ENCODE assay signal across 27 mouse cellular contexts in the genomic region with DNA sequence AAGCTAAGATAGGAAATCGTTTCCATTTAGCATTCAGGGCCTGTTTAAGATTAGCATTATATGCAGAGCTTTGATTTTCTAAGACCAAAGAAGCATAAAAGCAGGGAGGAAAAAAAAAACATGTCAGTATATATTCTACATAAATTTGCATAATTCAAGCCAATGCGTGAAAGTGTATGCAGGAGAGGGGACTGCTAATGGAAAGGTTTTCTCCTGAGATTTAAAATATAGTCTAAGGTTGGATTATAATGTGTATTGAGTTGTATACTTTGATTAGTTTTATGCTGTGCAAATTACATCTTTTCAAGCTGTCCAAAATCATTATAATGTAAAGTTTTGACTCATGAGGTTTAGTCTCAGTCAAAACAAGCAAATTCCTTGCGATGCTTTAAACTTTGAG.
"Had no signal": no experiment of that assay in that cellular context is flagged by ENCODE, and none has a peak within 500 bp of the region (broad histone marks: within the 10 kb centered on the region; RNA-seq: fewer than 3 reads in every experiment).

No protein-coding gene starts in this region.

- H3K27ac ChIP-seq: heart, adult 2 months; heart, embryonic 13.5 days; heart, embryonic 15.5 days; hindbrain, embryonic 13.5 days; hindbrain, embryonic 15.5 days; hindbrain, postnatal 0 days; kidney, embryonic 15.5 days; kidney, postnatal 0 days; limb, embryonic 13.5 days; limb, embryonic 15.5 days; liver, embryonic 12.5 days; liver, embryonic 14.5 days had no signal

- H3K9me3 ChIP-seq: heart, embryonic 13.5 days; heart, embryonic 15.5 days; hindbrain, embryonic 13.5 days; hindbrain, embryonic 15.5 days; kidney, embryonic 15.5 days; limb, embryonic 13.5 days; limb, embryonic 15.5 days; liver, embryonic 12.5 days had no signal

- H3K4me3 ChIP-seq: heart, adult 2 months; heart, embryonic 13.5 days; heart, embryonic 15.5 days; hindbrain, embryonic 13.5 days; hindbrain, embryonic 15.5 days; kidney, embryonic 15.5 days; limb, embryonic 13.5 days; limb, embryonic 15.5 days; liver, embryonic 12.5 days had no signal

- DNase-seq: gastrocnemius, postnatal 14 days; gastrocnemius, postnatal 36 days; heart, adult 11 months; heart, adult 2 months; heart, postnatal 14 days; heart, postnatal 36 days; kidney, adult 11 months; kidney, adult 2 months; kidney, adult 9 months; kidney, postnatal 14 days; kidney, postnatal 36 days; layer of hippocampus, adult 9-11 months; layer of hippocampus, postnatal 36 days; left cerebral cortex, postnatal 4 days had no signal

- H3K36me3 ChIP-seq: heart, embryonic 13.5 days; heart, embryonic 15.5 days; hindbrain, embryonic 13.5 days; hindbrain, embryonic 15.5 days; kidney, embryonic 15.5 days; limb, embryonic 13.5 days; limb, embryonic 15.5 days; liver, embryonic 12.5 days had no signal

- H3K4me1 ChIP-seq: heart, embryonic 13.5 days; heart, embryonic 15.5 days; hindbrain, embryonic 13.5 days; hindbrain, embryonic 15.5 days; kidney, embryonic 15.5 days; limb, embryonic 13.5 days; limb, embryonic 15.5 days; liver, embryonic 12.5 days had no signal

- H3K27me3 ChIP-seq: heart, embryonic 13.5 days; heart, embryonic 15.5 days; hindbrain, embryonic 13.5 days; hindbrain, embryonic 15.5 days; kidney, embryonic 15.5 days; limb, embryonic 13.5 days; limb, embryonic 15.5 days; liver, embryonic 12.5 days had no signal

- H3K4me2 ChIP-seq: heart, embryonic 11.5 days; heart, embryonic 13.5 days; heart, embryonic 15.5 days; hindbrain, embryonic 13.5 days; hindbrain, embryonic 15.5 days; kidney, embryonic 15.5 days; limb, embryonic 13.5 days; limb, embryonic 15.5 days; liver, embryonic 12.5 days had no signal

- H3K9ac ChIP-seq: heart, embryonic 13.5 days; heart, embryonic 15.5 days; hindbrain, embryonic 13.5 days; hindbrain, embryonic 15.5 days; kidney, embryonic 15.5 days; limb, embryonic 13.5 days; limb, embryonic 15.5 days; liver, embryonic 12.5 days; liver, embryonic 14.5 days had no signal

- ATAC-seq: hindbrain, postnatal 0 days; intestine, embryonic 16.5 days; liver, embryonic 12.5 days had no signal
